In the genomic region with DNA sequence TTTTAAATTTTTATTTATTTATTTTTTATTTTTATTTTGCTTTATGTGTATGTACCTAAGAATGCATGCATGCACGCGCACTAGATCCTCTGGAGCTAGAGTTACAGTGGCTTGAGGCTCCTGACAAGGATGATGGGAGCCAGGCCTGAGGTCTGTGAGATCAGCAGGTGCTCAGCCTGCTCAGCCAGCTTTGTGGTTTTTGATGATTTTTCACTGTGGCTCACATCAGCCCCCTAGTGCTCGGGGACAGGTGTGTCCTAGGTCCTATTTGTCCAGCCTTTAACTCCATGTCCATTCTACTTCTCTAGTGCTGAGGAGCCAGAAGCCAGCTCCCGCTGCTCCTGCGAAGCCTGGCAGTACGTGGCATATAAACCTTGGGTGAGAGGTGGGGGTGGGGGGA, we compare ENCODE assay signal across 4 mouse cellular contexts. TPM values are rescaled to one million over a fixed set of nuclear protein-coding genes. Genes with fewer than 3 reads are reported as not detected.
DNase-seq lines count a peak whose midpoint lies in the region; ATAC-seq and TF ChIP-seq lines count a peak whose summit lies in the region.
"Not testable (repeated sequence)": the region's sequence is repeated elsewhere in the genome, so short reads cannot be mapped to it uniquely, and the experiment has no call there.
"Had no signal": no experiment of that assay in that cellular context is flagged by ENCODE, and none has a peak within 500 bp of the region (broad histone marks: within the 10 kb centered on the region; RNA-seq: fewer than 3 reads in every experiment).

No protein-coding gene starts in this region.

- not testable (repeated sequence) for H3K27me3 ChIP-seq in Patski

- TF ChIP-seq CTCF in Patski (IDR thresholded peaks at IDR 0.05): not testable (repeated sequence)

- peak; percentile 61 for ATAC-seq in CD4-positive, CD25-positive, alpha-beta regulatory T cell, adult 4 months
- peak; percentile 45 for ATAC-seq in Patski
- peak; percentile 56 for ATAC-seq in inflammation-experienced regulatory T-cells, adult 6 months

- not testable (repeated sequence) for DNase-seq in Patski (ENCODE audit: low read depth, low spot score)

- in situ Hi-C loops in Patski (cut with MboI; ENCODE audit: low pct_unique_long_range_greater_than_20kb): not testable (repeated sequence)

- POLR2A ChIA-PET in Patski (lab: Charles Lee): not testable (repeated sequence)

- CTCF ChIA-PET in Patski (lab: Charles Lee): not testable (repeated sequence)

RNA-seq across cellular contexts. Expression of gene Kifc5b, which starts 5.5 kb away (rescaled TPM):
- 1 to 10 TPM; 1.4 to 3.3 TPM for polyA plus RNA-seq in CD4-positive, CD25-positive, alpha-beta regulatory T cell, adult 4 months (2017; shearing (Covaris generic))
- polyA plus RNA-seq in Patski (2021): 20.8 TPM
- 1 to 10 TPM; 1.2 to 5.3 (median 4.0) TPM for polyA plus RNA-seq in inflammation-experienced regulatory T-cells, adult 6 months (2017; shearing (Covaris generic))

RNA-seq across cellular contexts. Expression of gene Phf1, which starts 10.5 kb away (rescaled TPM):
- polyA plus RNA-seq in CD4-positive, CD25-positive, alpha-beta regulatory T cell, adult 4 months (2017; shearing (Covaris generic)): 10 to 100 TPM; 11.1 to 12.1 TPM
- 37.2 TPM for polyA plus RNA-seq in Patski (2021)
- polyA plus RNA-seq in inflammation-experienced regulatory T-cells, adult 6 months (2017; shearing (Covaris generic)): 10 to 100 TPM in 2 of 3 experiments, 1 to 10 TPM in 1; 8.2 to 17.5 (median 14.2) TPM

RNA-seq across cellular contexts. Expression of gene Cuta, which starts 17.0 kb away (rescaled TPM):
- polyA plus RNA-seq in CD4-positive, CD25-positive, alpha-beta regulatory T cell, adult 4 months (2017; shearing (Covaris generic)): 100 to 1,000 TPM; 153 to 166 TPM
- polyA plus RNA-seq in Patski (2021): 119 TPM
- polyA plus RNA-seq in inflammation-experienced regulatory T-cells, adult 6 months (2017; shearing (Covaris generic)): 100 to 1,000 TPM; 132 to 166 (median 135) TPM

RNA-seq across cellular contexts. Expression of gene Syngap1, which starts 18.7 kb away (rescaled TPM):
- not detected for polyA plus RNA-seq in CD4-positive, CD25-positive, alpha-beta regulatory T cell, adult 4 months (2017; shearing (Covaris generic))
- polyA plus RNA-seq in Patski (2021): 43.4 TPM
- polyA plus RNA-seq in inflammation-experienced regulatory T-cells, adult 6 months (2017; shearing (Covaris generic)): not detected
- polyA plus RNA-seq: activated CD4-positive, CD25-positive, alpha-beta regulatory T cell, adult 4 months had no signal

RNA-seq across cellular contexts. Expression of gene Zbtb9, which starts 50.6 kb away (rescaled TPM):
- polyA plus RNA-seq in CD4-positive, CD25-positive, alpha-beta regulatory T cell, adult 4 months (2017; shearing (Covaris generic)): 10 to 100 TPM; 11.5 to 15.6 TPM
- 7.1 TPM for polyA plus RNA-seq in Patski (2021)
- 10 to 100 TPM in 1 of 3 experiments, 1 to 10 TPM in 2; 9.0 to 11.1 (median 9.3) TPM for polyA plus RNA-seq in inflammation-experienced regulatory T-cells, adult 6 months (2017; shearing (Covaris generic))
